Comparison of ENCODE assay signal across 16 mouse cellular contexts in genomic region chr14:62855863-62856262, GRCm38 (mm10). TPM values are rescaled to one million over a fixed set of nuclear protein-coding genes. Genes with fewer than 3 reads are reported as not detected.
A peak's percentile ranks its signal among the peaks of the same experiment; 100 is the strongest.
DNase-seq lines count a peak whose midpoint lies in the region; ATAC-seq lines count a peak whose summit lies in the region.
"Had no signal": no experiment of that assay in that cellular context is flagged by ENCODE, and none has a peak within 500 bp of the region (broad histone marks: within the 10 kb centered on the region; RNA-seq: fewer than 3 reads in every experiment).

No protein-coding gene starts in this region.

- DNase-seq in frontal cortex, postnatal 14 days (ENCODE audit: low spot score in 2 of 2) = no peak
- peak; percentile 44 for DNase-seq in kidney, postnatal 14 days
- DNase-seq in kidney, adult 8-10 months = no peak
- peak; percentile 40 for DNase-seq in 3T3-L1 (ENCODE audit: low read depth, low spot score)
- DNase-seq in brain, adult 2 months (ENCODE audit: low read depth, low spot score) = peak; percentile 63
- DNase-seq: gastrocnemius, postnatal 25 days; left cerebral cortex, postnatal 4 days; lung, embryonic 14.5 days; spleen, adult 18-20 months; thymus, postnatal 36 days had no signal

- no peak overlapping the region for H3K9ac ChIP-seq in intestine, embryonic 15.5 days
- H3K9ac ChIP-seq: hindbrain, embryonic 14.5 days; lung, embryonic 14.5 days had no signal

- WGBS in intestine, embryonic 15.5 days = 61% methylated on average over 3 of the region's 3 CpGs

- no peak overlapping the region for H3K4me2 ChIP-seq in intestine, embryonic 15.5 days (replicated peaks)
- H3K4me2 ChIP-seq: lung, embryonic 14.5 days had no signal

- ATAC-seq in frontal cortex, adult (ENCODE audit: low TSS enrichment) = 0 out of 2 replicates have a peak, but pooled peaks have one; percentile 32
- no peak for ATAC-seq in intestine, embryonic 15.5 days
- no peak for ATAC-seq in monocyte, adult 5-6 weeks (replicated peaks; ENCODE audit: insufficient number of reproducible peaks, low FRiP score, low TSS enrichment, poor library complexity, severe bottlenecking)

- H3K4me3 ChIP-seq in intestine, embryonic 15.5 days (replicated peaks) = no peak overlapping the region
- H3K4me3 ChIP-seq: erythroblast, embryonic 14.5 days had no signal

- H3K27ac ChIP-seq in intestine, embryonic 15.5 days = no peak overlapping the region
- H3K27ac ChIP-seq: hindbrain, embryonic 14.5 days had no signal

- H3K4me1 ChIP-seq in intestine, embryonic 15.5 days (replicated peaks) = 0 out of 2 replicates have a peak, but pooled peaks cover 2% of the 10 kb centered on the region

- H3K36me3 ChIP-seq in intestine, embryonic 15.5 days = no peaks in the 10 kb centered on the region

- no peaks in the 10 kb centered on the region for H3K27me3 ChIP-seq in intestine, embryonic 15.5 days (replicated peaks)
- H3K27me3 ChIP-seq: CH12.LX had no signal

- no peaks in the 10 kb centered on the region for H3K9me3 ChIP-seq in intestine, embryonic 15.5 days

RNA-seq across cellular contexts. Expression of gene Wdfy2, which starts 18.4 kb away (rescaled TPM):
- 4.0 and 4.2 TPM in 2 replicates for polyA plus RNA-seq in intestine, embryonic 15.5 days (2015; fragmentation: Nextera tagmentation; extraction: Ambion mirVana)
- 29.0 to 31.6 TPM (median 29.2 TPM) in 3 replicates for total RNA-seq in monocyte, adult 5-6 weeks (2017)

Comparison
In these comparisons a context has a peak if more than half of its experiments do, and no peak if none do; other contexts are left out.
1. DNase-seq: peak in kidney, postnatal 14 days (single experiment), 3T3-L1 (single experiment) and brain, adult 2 months (single experiment); none in frontal cortex, postnatal 14 days (0 of 2) and kidney, adult 8-10 months (0 of 2).